Mouse (Mus musculus) brain, embryonic 14.5 days (tissue): ENCODE results near the gene Cacna2d4. TPM values are rescaled to one million over a fixed set of nuclear protein-coding genes. Genes with fewer than 3 reads are reported as not detected.

Experiments used
- DNase-seq: peaks from one replicate; pipeline ENCODE4 v3.0.0-alpha.2; 2011; ENCODE audit warnings: low read depth
- CTCF ChIP-seq: fragments of 200-500 bp; IDR thresholded peaks from 2 replicates; pipeline ENCODE4 v1.5.1; 2012; ENCODE audit warnings: inconsistent platforms, mild to moderate bottlenecking, moderate library complexity, borderline replicate concordance; ENCODE audit not compliant: insufficient read depth, insufficient read length; ENCODE audit errors: extremely low read depth
- POLR2A ChIP-seq: fragments of 200-500 bp; IDR thresholded peaks from 2 replicates; pipeline ENCODE4 v1.6.1; 2012; ENCODE audit warnings: mild to moderate bottlenecking, inconsistent platforms, borderline replicate concordance; ENCODE audit not compliant: poor library complexity, insufficient read depth, insufficient read length, severe bottlenecking; ENCODE audit errors: extremely low read depth
- polyA plus RNA-seq: library from polyadenylated mRNA; depleted of rRNA; stranded (reverse); fragments of >200 nt; gene quantifications from 2 replicates; pipeline ENCODE4 v1.2.3, GENCODE M21; 2012; rRNA removed

Cacna2d4 gene
- polyA plus RNA-seq, 1 experiment, result 0.67 TPM

DNA sequence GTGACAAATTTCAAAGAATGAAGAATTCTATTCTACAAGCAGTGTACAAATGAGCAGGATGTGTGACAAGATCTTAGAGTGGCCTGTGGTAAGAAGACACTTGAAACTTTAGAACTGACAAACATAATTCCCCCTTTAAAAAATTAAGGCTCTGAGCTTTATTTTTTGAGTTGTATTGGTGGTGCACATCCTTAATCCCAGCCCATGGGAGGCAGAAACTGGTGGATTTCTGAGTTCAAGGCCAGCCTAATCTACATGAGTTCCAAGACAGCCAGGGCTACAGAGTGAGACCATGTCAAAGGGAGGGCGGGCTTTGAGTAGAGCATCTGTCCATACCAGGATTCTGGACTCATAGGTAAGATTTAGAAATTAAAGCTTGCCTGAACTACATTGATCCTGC lies 150.5 kb downstream of the Cacna2d4 start:
- no peak for DNase-seq
- no peak for TF ChIP-seq POLR2A
- no peak for TF ChIP-seq CTCF

DNA sequence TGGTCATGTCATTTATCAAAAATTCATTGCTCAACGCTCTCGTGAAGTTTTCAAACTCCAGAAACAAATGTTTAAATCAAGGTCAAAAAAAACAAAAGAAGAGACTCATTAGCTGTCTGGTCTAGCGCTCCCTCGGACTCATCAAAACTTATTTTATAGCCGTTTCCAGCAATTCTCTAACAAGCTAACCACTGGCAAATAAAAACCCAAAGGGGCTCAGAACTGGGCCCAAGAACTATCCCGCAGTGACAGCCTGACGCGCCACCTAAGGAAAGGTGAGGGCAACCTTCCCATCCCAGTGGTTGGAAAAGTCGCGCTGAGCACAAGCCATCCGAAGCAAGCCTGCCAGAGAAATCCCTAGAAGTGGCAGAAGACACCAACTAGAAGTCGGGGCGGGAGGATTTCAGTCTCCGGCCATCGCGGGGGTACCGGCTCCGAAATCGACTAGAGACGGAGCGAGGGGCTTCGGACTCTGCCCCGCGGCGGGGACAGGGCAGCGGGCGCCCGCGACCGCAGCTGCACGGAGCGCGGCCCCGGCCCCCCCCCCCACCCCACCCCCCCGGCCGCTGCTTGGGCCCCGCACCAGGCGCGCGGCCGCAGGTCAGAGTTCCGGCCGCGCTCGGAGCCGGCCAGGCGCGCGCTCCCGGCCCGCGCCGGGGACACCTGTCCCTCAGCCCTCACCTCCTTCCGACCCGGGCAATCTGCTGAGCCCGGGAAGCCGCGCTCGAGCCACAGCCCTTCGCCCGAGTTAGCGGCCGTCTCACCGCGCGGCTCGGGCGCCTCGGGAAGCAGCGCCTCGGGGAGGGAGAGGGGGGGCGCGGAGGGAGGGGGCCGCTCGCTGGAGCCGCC lies 151.7 kb downstream of the Cacna2d4 start:
- peak; percentile 64 for DNase-seq
- TF ChIP-seq CTCF (no peak), POLR2A (no peak; the same call in 1 of the 2 replicates)

DNA sequence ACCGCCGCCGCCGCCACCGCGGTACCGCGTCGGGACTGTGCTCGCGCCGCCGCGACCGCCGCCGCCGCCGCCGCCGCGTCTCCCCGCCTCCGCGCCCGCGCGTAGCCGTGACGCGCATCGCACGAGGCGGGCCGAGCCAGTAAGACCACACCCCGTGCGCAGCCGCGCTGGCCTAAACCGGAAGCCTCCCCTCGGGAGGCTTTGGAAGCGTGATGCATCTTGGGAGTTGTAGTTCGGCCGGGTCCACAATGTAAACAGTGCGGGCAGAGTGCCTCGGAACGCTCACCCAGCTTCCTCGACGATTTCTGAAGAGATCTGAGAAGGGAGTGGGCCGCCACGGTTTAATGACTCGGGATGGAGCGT lies 152.3 kb downstream of the Cacna2d4 start:
- DNase-seq, result peak; percentile 99
- peak; percentile 33; the same call in 1 of the 2 replicates for TF ChIP-seq POLR2A
- TF ChIP-seq CTCF, result no peak

DNA sequence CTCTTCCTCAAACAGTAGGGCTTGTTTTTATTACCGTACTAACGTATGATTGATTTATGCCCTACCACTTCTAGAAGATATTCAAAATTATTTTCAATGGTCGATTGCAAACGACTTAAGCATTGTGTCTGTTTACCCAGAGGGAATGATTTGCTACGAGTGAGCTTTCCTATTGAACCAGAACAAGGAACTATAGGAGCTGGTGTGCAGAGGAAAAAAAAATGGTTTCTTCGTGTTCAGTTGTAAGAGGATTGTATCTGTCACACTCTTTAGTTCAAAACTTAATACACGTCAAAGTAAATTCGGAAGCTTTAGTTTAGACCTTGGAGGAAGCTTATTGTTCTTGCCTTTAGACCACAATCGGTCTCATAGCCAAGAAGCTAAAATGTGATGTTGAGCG lies 152.8 kb downstream of the Cacna2d4 start:
- peak; percentile 69 for DNase-seq
- TF ChIP-seq POLR2A (no peak), CTCF (no peak)

DNA sequence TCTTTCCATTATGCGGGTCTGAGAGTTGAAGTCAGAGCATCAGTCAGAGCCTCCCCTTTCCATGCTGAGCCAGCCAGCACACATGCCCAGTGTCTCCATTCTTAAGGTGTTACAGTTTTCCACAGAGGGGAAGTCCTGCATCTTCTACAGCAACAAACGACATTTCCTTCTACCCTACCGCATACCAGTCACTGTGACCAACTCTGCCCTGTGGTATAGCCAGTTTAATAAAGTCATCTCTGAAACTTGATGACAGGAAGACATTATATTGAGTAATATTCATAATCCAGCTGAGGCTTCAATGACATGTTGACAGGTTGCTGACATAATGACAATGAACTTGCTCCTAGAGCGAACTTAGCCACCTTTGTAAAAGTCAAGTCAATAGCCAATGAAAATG lies 154.4 kb downstream of the Cacna2d4 start:
- TF ChIP-seq CTCF, result no peak
- TF ChIP-seq POLR2A, result no peak
- DNase-seq, result no peak

DNA sequence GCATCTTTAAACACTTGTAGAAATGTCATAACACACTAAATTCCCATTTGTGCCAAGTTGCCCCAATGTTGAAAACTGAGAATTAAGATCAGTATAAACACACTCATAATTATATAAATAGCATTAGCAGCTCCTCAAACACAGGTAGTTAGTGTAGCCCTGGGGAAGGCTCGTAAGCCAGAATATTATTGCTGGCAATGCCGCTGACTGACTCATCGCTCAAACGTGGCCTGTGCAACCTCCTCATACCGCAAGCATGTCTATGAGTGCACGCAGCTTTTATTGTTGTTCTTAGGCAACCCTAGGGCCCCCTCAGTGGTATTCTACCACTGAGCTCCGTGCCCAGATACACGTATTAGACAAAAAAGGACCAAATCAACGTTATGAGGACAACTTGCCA lies 156.5 kb downstream of the Cacna2d4 start:
- DNase-seq, result no peak
- no peak for TF ChIP-seq POLR2A
- TF ChIP-seq CTCF, result no peak

DNA sequence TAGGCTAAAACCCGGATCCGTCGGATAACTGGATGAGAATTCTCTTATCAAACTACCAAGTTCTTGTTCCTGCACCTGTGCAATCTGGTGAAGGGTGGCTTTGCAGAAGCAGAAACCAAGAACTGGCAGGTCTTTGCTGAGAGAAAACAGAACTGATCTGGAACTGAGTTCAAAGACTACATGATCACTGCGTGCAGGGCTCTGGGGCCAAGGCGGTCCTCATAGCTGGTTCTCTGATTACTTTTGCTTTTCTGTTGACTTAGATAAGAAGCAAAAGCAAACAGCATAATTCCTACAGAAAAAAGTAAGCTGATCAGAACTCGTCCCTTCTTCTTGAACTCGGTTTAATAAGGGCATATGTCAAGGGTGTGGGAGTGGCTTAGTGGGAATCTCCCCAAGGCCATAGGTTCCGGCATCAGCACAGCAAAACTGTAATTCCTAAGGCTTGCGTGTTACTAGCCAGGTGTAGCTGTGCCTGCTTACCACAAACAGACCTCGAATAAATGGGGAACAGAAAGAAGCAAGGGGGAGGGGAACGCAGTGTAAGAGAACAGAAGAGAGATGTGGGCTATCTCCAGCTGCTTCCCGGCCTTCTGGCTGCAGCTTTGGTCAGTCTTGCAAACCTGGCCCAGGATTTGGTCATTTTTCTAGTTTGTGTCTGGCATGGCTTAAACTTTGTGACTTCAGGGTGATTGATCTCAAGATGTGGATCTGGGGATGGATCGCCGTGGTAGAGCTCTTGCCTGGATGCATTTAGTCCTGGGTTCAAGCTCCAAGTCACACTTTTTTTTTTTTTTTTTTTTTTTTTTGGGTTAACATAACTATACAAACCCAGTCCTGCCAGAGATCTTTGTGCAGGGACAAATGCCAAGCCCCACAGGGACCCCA lies 159.3 kb downstream of the Cacna2d4 start:
- no peak for TF ChIP-seq CTCF
- TF ChIP-seq POLR2A, result no peak
- no peak for DNase-seq

DNA sequence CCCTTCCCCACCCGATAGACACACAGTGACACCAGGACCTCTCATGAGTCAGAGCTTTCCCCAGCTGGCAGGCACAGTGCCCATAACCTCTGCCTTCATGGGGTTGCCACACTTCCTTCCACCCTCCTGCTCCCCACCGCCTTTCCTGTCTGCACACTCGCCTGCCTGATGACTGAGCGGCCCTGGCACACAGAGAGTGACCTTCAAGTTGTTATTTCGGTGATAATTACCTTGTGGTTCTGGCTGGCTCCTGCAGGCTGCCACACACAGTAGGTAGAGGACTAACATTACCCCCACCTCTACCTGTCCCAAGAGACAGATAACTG lies 159.9 kb downstream of the Cacna2d4 start:
- TF ChIP-seq POLR2A (no peak), CTCF (no peak)
- no peak for DNase-seq

DNA sequence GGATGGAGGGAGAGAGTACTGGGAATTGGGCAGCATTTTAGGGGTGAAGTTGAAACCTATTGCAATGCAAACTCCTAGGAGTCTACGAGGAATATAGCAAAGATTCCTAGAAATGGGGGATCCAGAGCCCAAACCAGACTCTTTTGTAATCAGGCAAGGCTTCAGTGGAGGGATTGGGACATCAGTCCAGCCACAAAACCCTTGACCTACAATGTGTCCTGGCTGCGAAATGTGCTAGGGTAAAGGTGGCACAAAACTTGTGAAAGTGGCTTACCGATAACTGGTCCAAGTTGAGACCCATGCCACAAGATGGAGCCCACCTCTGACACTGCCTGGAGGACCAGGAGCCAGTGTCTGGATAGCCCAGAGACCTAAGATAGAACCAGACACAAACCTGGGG lies 163.0 kb downstream of the Cacna2d4 start:
- no peak for TF ChIP-seq POLR2A
- TF ChIP-seq CTCF, result no peak
- no peak for DNase-seq

DNA sequence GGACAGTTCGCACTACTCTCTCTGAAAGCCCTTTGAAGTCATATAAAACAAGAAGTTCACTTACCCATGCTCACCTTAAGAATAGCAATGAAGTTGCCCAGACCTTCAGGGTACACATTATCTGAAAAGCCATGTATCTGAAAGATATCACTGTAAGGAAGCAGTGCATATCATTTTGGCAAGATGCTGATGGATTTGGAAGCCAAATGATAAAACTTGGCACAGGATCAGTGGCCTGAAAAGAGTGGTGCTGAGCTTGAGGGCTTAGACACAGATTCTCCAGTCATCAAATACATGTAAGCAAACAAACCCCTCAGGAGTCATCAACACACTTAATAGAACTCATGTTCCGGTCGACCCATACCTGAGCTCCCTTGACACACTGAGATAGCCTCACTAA lies 164.3 kb downstream of the Cacna2d4 start:
- DNase-seq, result peak; percentile 22
- TF ChIP-seq POLR2A, result no peak
- no peak for TF ChIP-seq CTCF

DNA sequence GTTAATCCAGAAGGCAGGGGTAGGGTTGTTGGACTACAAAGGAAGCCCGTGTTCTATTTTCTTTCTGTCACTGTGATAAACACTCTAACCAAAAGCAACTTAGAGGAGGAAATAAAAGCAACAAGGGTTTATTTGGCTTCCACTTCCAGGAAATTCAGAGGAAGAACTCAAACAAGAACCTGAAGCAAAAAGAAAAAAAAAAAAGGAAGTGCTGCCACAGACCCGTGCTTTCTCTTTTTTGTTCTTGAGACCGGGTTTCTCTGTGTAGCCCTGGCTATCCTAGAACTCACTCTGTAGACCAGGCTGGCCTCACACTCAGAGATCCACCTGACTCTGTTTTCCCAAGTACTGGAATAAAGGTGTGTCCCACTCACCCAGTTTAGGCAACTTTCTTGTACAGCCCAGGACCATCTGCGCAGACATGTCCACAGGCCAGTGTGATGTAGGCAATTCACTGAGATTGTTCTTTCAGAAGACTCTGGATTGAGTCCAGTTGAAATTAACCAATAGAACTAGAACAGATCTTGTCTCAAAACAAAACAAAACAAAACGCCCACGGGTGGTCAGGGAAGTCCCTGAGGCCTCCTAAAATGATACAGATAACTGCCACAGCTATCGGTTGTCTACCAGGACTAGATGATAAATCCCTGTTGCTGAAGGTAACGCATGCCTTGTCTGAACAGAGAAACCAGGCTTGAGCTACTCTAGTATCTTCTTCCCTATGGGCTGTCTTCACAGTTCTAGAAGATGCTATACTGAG lies 165.4 kb downstream of the Cacna2d4 start:
- no peak for DNase-seq
- TF ChIP-seq CTCF (no peak), POLR2A (no peak)

Other genes with a start within 250 kb of the Cacna2d4 start
- gene Dcp1b, start 61.3 kb upstream of the Cacna2d4 start, polyA plus RNA-seq, result 37.9 and 45.8 TPM in 2 replicates
- 9.4 and 19.1 TPM in 2 replicates for gene Cacna1c, start 40.1 kb upstream of the Cacna2d4 start, polyA plus RNA-seq
- 9.6 and 12.9 TPM in 2 replicates for gene Lrtm2, start 94.2 kb downstream of the Cacna2d4 start, polyA plus RNA-seq
- gene Adipor2, start 181.2 kb downstream of the Cacna2d4 start, polyA plus RNA-seq, result 44.4 and 45.4 TPM in 2 replicates
- gene Fbxl14, start 243.1 kb downstream of the Cacna2d4 start, polyA plus RNA-seq, result 57.6 and 75.1 TPM in 2 replicates